Mouse (Mus musculus): ENCODE measurements around the gene Tedc2. TPM values are rescaled to one million over a fixed set of nuclear protein-coding genes. Genes with fewer than 3 reads are reported as not detected.

Tedc2 gene
- polyA plus RNA-seq, 1 experiment, result 12.7 TPM

DNA sequence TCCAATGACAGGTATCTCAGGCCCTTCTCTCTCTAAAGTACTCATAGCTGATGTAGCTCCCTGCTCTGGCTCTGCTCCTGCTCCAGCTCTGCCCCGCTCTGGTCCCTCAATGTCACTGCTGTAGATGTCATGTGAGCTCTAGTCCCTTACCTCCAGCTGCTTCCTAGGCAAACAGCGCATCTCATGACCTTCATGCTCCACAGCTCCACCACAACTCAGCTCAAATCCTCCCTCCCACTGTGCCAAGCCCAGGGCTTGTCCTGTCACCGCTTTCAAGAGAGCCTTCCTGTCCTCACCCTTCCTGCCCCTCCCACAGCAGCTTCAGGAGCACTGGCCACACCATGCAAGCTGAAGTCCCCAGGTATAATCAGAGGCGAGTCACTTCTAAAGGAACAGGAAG, 20.9 kb downstream of the Tedc2 start:
- TF ChIP-seq CTCF (IDR thresholded peaks at IDR 0.05; ENCODE audit: insufficient read depth, low read length) (no peak), POLR2A (IDR thresholded peaks at IDR 0.05; ENCODE audit: borderline replicate concordance, extremely low read depth, low read depth, low read length) (no peak)
- WGBS, result 54% methylated on average over 4 of the region's 4 CpGs

DNA sequence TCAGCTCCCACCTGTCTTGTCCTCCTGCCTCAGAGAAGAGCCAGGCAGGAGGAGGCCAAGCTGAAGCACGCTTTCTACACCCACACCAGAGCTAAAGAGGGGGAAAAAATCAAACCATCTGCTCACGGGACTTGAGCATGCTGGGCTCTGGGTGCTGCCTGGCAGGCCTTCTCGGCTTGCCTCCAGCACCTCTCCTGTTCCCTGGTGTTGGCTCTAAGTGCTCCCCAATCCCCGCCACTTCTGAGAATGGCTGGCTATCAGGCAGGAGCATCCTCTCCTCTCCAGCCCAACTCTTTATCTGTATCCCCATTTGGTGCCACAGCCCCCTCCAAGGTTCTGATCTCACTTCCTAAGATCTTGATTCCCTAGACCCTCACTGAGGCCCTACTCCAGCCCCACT, 21.4 kb downstream of the Tedc2 start:
- TF ChIP-seq POLR2A (IDR thresholded peaks at IDR 0.05; ENCODE audit: borderline replicate concordance, extremely low read depth, low read depth, low read length), result no peak
- no peak for TF ChIP-seq CTCF (IDR thresholded peaks at IDR 0.05; ENCODE audit: insufficient read depth, low read length)
- 81% methylated on average over 4 of the region's 4 CpGs for WGBS

More for the DNA sequence above, 20.9 kb downstream of the Tedc2 start:
- no peak for DNase-seq
- H3K4me1 ChIP-seq (ENCODE audit: control insufficient read depth, insufficient read depth, low read length), result peaks cover 4% of the 10 kb centered on the region; the same call in 1 of the 2 replicates
- no peak overlapping the region for H3K4me3 ChIP-seq (replicated peaks; ENCODE audit: extremely low read depth, low read depth, low read length)

DNA sequence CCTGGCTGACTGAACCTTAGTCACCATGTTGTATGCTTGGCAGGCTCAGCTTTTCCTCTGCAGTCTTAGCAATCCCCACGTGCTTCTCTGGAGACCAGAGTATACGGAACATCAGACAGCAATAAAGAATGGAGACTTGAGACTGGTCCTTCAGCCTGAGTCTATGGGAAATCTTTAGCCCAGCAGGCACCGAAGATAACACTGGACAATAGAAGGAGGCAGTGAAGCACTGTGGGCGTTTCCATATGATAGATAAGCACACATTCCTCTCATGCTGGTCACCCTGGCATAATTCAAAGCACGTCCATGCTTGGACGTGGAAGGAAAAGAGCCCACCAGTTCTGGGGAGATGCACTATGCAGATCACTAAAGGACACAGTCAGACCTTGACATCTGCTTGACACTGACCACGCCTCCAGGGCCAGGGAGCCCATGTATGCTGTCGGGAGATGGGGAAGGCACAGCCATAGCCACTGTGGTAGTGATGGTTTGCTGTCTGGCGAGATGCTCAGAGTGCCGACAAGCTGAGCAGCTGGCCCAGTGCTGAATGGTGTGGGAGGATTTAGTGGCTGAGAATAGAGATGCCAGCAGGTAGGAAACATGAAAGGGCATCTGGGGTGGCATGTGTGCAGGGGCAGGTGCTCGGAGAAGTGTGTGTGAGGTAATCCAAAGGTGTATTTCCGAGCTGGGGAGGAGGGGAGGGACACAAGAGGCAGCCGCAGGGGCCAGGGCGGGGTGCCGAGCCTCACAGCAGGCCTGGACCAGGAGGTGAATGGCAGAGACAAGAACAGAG, 23.4 kb downstream of the Tedc2 start:
- no peak overlapping the region for H3K4me3 ChIP-seq (replicated peaks; ENCODE audit: extremely low read depth, low read depth, low read length)
- H3K4me1 ChIP-seq (ENCODE audit: control insufficient read depth, insufficient read depth, low read length), result peaks cover 3% of the 10 kb centered on the region; the same call in 1 of the 2 replicates
- WGBS, result 63% methylated on average over 15 of the region's 15 CpGs
- no peak for DNase-seq
- TF ChIP-seq CTCF (IDR thresholded peaks at IDR 0.05; ENCODE audit: insufficient read depth, low read length) (no peak), POLR2A (IDR thresholded peaks at IDR 0.05; ENCODE audit: borderline replicate concordance, extremely low read depth, low read depth, low read length) (no peak)

More for the DNA sequence above, 21.4 kb downstream of the Tedc2 start:
- DNase-seq, result no peak
- Histone ChIP-seq H3K4me3 (replicated peaks; ENCODE audit: extremely low read depth, low read depth, low read length) (no peak overlapping the region), H3K4me1 (ENCODE audit: control insufficient read depth, insufficient read depth, low read length) (peaks cover 3% of the 10 kb centered on the region; the same call in 1 of the 2 replicates)

- Histone ChIP-seq H3K4me3 (replicated peaks; ENCODE audit: extremely low read depth, low read depth, low read length) (no peak overlapping the region), H3K4me1 (ENCODE audit: control insufficient read depth, insufficient read depth, low read length) (peaks cover 3% of the 10 kb centered on the region; the same call in 1 of the 2 replicates)
- WGBS, result 67% methylated on average over 2 of the region's 2 CpGs
- no peak for DNase-seq
- TF ChIP-seq POLR2A (IDR thresholded peaks at IDR 0.05; ENCODE audit: borderline replicate concordance, extremely low read depth, low read depth, low read length) (no peak), CTCF (IDR thresholded peaks at IDR 0.05; ENCODE audit: insufficient read depth, low read length) (no peak)
These were observed 25.3 kb downstream of the Tedc2 start for GRCm38 (mm10) chr17:24195349-24195748.

DNA sequence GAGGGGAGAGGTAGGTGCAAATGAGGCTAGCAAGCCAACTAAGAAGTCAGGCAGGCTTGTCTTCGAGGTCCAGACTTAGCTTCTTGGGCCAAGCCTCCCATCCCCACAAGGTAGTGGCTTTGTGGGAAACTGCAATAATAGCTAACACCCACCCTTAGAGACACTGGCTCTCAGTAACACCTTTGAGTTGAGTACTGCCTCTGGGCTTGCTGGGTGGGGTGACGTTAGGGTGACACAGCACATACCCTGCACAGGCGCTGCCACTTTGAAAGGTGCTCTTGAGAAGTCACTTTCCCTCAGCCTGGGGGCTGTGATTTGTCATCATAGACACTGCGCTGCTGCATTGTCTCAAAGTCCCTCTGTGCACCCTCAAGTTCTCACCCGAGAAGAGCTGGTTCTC, 26.9 kb downstream of the Tedc2 start:
- H3K4me3 ChIP-seq (replicated peaks; ENCODE audit: extremely low read depth, low read depth, low read length), result no peak overlapping the region
- no peak for DNase-seq
- TF ChIP-seq POLR2A (IDR thresholded peaks at IDR 0.05; ENCODE audit: borderline replicate concordance, extremely low read depth, low read depth, low read length) (no peak), CTCF (IDR thresholded peaks at IDR 0.05; ENCODE audit: insufficient read depth, low read length) (no peak)
- WGBS, result 79% methylated on average over 5 of the region's 5 CpGs
- no peaks in the 10 kb centered on the region for H3K4me1 ChIP-seq (ENCODE audit: control insufficient read depth, insufficient read depth, low read length)

DNA sequence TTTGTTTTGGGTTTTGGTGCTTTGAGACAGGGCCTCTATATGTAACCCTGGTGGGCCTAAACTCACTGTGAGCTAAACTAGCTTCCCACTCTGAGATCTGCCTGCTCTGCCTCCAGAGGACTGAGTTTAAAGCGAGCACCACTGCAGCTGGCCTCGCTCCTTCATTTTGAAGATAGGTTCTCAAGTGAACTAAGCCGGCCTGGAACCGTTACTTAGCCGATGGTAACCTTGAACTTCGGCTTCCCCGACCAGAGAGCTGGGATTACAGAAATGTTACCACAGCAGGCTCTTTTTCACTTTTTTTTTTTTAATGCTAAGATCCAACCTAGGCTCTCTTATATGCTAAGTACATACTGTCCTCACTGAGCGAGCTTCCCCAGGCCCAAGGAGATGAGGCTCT, 27.4 kb downstream of the Tedc2 start:
- H3K4me1 ChIP-seq (ENCODE audit: control insufficient read depth, insufficient read depth, low read length), result no peaks in the 10 kb centered on the region
- H3K4me3 ChIP-seq (replicated peaks; ENCODE audit: extremely low read depth, low read depth, low read length), result no peak overlapping the region
- 92% methylated on average over 8 of the region's 8 CpGs for WGBS
- no peak for DNase-seq
- TF ChIP-seq POLR2A (IDR thresholded peaks at IDR 0.05; ENCODE audit: borderline replicate concordance, extremely low read depth, low read depth, low read length) (no peak), CTCF (IDR thresholded peaks at IDR 0.05; ENCODE audit: insufficient read depth, low read length) (no peak)

DNA sequence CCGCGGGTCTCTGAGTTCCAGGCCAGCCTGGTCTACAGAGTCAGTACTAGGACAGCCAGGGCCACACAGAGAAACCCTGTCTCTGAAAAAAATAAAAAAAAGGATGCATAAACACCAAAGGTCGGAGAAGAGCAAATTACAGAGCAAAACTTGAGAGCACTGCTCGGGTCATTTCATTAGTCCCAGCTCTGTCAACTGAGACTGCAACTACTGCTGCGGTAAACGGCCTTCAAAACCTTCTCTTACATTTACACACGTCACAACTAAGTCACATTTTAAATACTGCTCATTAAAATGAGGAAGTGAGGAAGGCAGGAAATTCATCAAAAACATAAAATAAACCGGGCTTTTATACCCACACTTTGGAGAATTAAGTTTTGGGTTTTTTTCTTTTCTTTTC, 27.8 kb downstream of the Tedc2 start:
- 72% methylated on average over 8 of the region's 8 CpGs for WGBS
- no peak for TF ChIP-seq POLR2A (IDR thresholded peaks at IDR 0.05; ENCODE audit: borderline replicate concordance, extremely low read depth, low read depth, low read length)
- no peak for DNase-seq
- H3K4me1 ChIP-seq (ENCODE audit: control insufficient read depth, insufficient read depth, low read length), result no peaks in the 10 kb centered on the region
- no peak overlapping the region for H3K4me3 ChIP-seq (replicated peaks; ENCODE audit: extremely low read depth, low read depth, low read length)

DNA sequence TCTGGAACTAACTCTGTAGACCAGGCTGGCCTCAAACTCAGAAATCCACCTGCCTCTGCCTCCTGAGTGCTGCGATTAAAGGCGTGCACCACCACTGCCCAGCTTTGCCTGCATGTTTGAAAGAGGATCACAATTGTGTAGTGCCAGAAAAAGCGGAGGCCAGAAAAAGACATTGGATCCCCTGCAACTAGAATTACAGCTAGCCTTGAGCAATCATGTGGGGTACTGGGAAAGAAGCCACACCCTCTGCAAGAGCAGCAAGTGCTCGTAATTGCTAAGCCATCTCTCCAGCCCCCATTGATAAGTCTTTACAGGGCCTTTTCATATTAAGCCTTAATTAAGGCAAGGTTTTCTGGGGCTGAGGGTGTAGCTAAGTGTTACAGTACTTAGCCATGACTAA, 29.2 kb downstream of the Tedc2 start:
- no peak for DNase-seq
- 79% methylated on average over 4 of the region's 4 CpGs for WGBS
- Histone ChIP-seq H3K4me3 (replicated peaks; ENCODE audit: extremely low read depth, low read depth, low read length) (no peak overlapping the region), H3K4me1 (ENCODE audit: control insufficient read depth, insufficient read depth, low read length) (no peaks in the 10 kb centered on the region)
- no peak for TF ChIP-seq POLR2A (IDR thresholded peaks at IDR 0.05; ENCODE audit: borderline replicate concordance, extremely low read depth, low read depth, low read length)
- TF ChIP-seq CTCF (IDR thresholded peaks at IDR 0.05; ENCODE audit: insufficient read depth, low read length), result no peak

DNA sequence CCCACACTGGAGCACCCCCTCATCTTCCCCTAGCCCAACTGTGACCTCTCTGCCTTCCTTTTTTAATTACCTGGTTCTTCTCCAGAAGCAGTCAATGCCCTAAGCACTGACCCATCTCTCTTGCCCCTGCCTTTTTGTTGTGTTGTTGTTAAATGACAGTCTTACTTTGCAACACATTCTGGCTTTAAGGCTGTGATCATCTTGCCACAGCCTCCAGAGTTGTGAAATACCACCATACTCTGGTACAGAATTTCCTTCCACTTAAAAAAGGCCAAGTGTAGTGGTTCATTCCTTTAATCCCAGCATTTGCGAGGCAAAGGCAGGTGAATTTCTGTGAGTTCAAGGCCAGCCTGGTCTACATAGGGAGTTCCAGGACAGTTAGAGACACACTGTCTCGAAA, 29.7 kb downstream of the Tedc2 start:
- DNase-seq, result no peak
- WGBS, result 80% methylated on average over 2 of the region's 2 CpGs
- no peak for TF ChIP-seq POLR2A (IDR thresholded peaks at IDR 0.05; ENCODE audit: borderline replicate concordance, extremely low read depth, low read depth, low read length)
- TF ChIP-seq CTCF (IDR thresholded peaks at IDR 0.05; ENCODE audit: insufficient read depth, low read length), result no peak
- H3K4me3 ChIP-seq (replicated peaks; ENCODE audit: extremely low read depth, low read depth, low read length), result no peak overlapping the region
- no peaks in the 10 kb centered on the region for H3K4me1 ChIP-seq (ENCODE audit: control insufficient read depth, insufficient read depth, low read length)

GRCm38 (mm10) chr17:24174259-24174658, 46.4 kb downstream of the Tedc2 start:
- no peaks in the 10 kb centered on the region for H3K4me1 ChIP-seq (ENCODE audit: control insufficient read depth, insufficient read depth, low read length)
- TF ChIP-seq CTCF (IDR thresholded peaks at IDR 0.05; ENCODE audit: insufficient read depth, low read length) (no peak), POLR2A (IDR thresholded peaks at IDR 0.05; ENCODE audit: borderline replicate concordance, extremely low read depth, low read depth, low read length) (no peak)
- no peak overlapping the region for H3K4me3 ChIP-seq (replicated peaks; ENCODE audit: extremely low read depth, low read depth, low read length)
- 74% methylated on average over 3 of the region's 3 CpGs for WGBS
- DNase-seq, result no peak
